Mouse (Mus musculus): Measurements from ENCODE around the gene Limk1.

The Limk1 gene

DNA sequence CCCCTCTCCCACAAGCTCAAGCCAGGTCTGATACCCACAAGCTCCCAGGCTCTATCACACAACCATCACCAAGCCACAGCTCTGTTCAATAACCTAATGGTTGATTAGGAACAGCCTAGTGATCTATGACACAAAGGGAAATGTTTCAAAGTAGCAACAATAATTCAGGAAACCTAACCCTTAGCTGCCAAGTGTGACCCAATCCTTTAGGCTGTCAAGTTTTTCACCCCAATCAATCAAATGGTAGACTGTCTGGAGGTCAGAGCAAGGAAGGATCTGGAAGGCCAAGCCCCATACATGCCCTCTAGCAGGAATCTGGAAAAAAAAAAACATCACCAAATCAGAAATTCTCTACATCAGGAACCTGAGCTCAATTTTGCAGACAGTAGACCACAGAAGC lies 57.6 kb downstream of the Limk1 start:
- no peak for DNase-seq (ENCODE audit: low spot score)

DNA sequence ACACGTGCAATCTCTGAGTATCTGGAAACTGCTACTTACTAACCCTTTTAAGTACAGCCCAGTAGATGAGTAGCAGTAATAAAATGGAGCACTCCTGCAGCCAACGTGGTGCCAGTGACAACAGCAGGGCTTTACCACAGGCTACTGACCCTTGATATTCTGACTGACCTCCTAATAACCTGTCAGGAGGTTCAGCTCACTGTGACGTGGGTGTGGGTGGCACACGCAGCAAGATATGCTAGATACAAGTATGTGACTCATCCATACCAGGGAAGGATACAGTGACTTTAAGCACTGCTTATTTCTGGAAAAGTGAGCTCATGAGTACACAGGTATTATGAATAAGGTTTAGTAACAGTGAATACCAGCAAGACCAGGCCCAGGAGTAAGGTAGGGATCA lies 58.9 kb downstream of the Limk1 start:
- DNase-seq (ENCODE audit: low spot score): no peak

DNA sequence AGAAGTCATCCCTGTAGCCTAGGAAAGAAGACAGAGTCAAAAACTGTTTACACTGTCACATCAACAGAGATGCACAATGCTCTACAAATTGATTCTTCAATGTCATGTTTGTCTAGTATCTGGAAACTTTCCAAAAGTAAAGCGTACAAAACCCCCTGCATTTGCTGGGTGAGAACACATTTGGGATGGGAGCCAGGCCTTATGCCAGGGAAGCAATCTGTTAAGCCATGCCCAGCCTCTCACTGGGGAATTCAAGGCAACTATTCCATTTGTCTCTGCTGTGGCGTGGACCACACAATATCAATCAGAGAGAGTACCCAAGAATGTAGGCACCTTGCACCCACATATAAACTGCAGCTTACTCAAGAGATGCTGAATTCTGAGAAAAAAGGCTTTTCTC lies 66.3 kb downstream of the Limk1 start:
- no peak for DNase-seq (ENCODE audit: low spot score)

DNA sequence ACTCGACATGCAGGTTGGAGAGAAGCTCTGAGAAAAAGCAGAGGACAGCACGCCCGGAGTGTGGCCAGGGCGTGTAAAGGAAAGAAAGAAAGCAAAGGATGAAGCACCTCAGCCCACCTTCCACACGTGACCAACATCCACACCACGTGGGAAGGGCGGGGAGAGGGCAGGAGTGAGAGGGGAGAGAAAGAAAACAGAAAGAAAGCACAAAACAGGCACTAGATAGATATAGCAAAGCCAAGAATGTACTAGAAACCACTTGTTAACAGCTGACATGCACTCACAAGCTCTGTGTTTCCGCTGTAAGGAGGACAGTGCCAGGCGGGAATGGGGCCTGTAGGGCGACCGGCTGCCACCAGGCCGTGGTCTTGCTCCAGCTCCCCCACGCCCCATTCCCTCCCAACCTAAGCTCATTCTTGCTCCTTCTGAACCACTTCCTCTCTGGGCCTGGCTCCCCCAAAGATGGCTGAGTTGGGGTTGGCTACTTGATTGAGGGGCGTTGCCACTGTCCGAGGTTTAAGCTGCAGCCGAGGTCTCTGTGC lies 67.2 kb downstream of the Limk1 start:
- no peak for DNase-seq (ENCODE audit: low spot score)

DNA sequence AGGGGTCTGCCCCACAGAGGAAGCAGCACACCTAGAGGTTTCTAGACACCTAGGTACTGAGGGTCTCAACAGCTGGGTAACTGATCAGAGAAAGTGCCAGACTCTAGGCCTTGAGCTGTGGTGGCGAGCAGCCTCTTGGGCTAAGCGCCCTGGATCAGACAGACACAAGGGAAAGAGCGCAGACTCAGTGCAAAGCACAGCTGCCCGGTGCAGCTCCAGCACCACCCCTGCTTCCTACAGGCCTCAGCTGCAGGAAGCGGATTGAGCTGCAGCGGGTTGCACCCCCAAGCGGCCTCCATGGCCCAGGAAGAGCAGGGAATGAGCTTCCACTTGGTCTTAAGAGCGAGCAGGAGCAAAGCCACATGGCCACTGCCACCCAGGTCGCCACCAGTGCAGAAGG lies 67.9 kb downstream of the Limk1 start:
- no peak for DNase-seq (ENCODE audit: low spot score)

DNA sequence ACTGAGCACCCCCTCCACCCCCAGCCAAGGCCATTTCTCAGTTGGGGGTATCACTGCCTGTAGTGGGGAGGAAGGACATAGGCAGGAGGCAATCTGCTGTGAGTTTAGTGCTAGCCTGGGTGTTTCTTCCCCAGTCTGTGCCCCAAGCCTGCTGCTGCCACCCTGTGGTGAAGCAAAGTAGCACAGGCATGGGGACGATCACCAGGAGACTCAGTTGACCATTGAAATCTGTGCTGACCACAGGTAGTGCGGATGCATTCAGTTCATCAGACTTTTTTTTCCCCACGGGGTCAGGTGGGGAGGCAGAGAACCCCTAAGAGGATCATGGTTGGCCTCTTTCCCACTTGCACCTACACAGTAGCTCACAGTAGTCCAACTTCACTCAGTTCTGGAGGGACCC lies 71.3 kb downstream of the Limk1 start:
- no peak for DNase-seq (ENCODE audit: low spot score)

DNA sequence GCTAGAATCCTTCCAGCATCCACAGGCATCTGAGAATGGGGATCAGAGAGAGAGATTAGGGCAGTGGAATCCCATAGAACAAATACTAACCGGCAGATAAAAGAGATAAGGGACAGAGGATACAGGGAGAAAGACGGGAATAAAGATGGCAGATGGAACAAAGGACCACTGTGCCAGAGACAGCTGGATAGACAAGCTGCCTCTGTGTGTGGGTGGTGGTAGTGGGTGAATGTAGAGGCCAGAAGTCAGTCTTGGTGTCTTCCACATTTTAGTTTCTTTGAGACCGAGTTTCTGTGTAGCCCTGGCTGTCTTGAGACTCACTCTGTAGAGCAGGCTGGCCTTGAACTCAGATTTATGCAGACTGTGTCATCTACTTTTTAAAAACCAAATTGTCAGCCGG lies 72.6 kb downstream of the Limk1 start:
- DNase-seq (ENCODE audit: low spot score): no peak

DNA sequence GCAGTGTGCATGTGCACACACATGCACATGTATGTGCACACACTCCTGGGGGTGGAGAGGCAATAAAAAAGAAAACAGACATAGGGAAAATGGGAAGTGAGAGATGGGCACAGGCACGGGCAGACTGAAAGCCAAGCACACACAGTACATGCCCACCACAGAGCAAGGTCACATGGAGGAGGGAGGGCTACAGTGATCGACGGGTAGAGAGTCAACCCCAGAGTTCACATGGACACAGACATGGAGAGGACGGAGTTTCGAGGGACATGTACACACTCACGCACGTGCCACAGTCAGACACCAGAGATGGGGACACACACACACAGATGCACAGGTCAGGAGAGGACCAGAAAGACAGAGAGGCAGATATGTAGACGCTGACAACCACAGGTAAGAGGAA lies 73.0 kb downstream of the Limk1 start:
- no peak for DNase-seq (ENCODE audit: low spot score)

DNA sequence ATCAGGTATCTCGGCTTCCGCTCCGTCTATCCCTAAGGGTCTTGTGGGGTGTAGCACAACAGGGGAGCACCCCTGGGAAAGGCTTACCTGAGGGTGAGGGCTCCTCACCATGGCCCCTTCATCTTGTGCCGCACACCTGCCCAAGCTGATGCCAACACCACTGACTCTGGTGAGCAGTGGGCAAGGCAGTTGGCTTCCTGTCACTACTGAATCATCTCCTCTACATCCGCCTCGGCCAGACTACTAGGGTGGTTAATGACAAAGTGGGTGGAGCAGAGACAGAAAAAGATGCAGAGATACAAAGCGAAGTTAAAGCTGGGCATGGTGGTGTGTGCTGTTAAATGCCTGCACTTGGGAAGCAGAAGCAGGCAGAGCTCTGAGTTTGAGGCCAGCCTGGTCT lies 73.6 kb downstream of the Limk1 start, which contains the start of gene Lat2:
Gene Lat2, minus strand, starts transcription at position 224 of the 400 bp plus-strand sequence.
- DNase-seq (ENCODE audit: low spot score): no peak

DNA sequence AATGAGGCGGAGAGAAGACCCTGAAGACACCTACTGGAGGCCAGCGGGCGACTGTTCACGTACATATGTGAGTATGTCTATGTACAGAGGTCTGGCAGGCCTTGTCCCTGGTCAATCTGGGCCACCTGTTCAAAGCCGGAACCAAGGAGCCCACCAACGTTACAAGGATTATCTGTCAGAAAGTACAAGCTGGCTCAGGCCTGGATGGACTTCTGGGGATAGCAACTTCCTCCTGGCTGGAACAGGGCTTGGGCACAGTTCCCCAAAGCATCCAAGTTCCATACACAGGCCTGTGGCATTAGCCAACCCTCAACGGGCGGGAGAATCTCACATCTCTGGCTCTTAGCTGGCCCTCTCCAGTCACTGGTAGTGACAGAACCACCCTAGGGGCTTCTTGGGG lies 74.1 kb downstream of the Limk1 start:
- no peak for DNase-seq (ENCODE audit: low spot score)

DNA sequence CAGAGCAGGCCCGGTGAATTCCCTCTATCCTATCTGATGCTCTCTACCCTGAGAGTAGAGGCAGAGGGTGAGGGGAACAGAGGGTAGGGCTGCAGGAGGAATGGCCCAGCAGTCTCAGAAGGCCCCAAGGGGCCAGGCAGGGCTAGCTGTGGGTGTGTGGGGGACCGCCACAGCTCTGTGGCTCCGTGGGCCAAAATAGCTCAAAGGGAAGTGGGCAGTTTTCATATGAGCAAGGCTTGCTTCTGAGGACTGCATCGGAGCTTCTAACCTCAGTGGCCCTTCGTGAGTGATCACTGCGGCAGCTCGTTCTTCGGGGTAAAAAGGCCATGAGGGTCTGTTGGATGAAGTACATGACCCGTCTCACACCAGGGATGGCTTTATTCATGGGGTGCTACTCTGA lies 74.7 kb downstream of the Limk1 start:
- DNase-seq (ENCODE audit: low spot score): no peak

DNA sequence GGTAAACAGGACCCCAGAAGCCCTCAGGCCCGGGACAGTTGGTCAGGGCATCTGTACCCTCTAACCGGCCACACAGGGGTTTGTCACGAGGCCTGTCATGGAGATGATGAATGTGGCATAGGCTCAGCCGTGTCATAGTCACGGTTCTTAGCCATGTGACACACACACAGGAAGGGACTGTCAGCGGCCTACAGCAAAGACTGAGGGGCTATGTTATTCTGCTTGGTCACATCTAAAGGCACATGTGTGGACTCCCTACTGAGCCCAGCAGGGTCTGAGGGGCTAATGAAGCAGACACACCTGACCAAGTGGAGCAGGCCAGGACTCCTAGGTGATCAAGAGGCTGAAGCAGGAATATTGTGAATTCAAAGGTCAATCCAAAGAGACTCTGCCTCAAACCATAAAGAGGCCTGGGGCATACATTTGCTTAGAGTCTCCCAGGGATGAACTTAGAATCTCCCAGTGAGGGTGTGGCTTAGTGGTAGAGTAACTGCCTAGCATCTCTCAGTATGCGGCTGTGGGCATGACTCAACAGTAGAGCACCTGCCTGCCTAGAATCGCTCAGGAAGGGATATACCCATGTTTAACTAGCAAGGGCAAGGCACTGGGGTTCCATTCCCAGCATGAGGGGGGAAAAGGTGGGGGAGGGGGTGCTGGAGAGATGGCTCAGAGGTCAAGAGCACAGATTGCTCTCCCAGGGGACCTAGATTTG lies 76.4 kb downstream of the Limk1 start:
- DNase-seq (ENCODE audit: low spot score): no peak

DNA sequence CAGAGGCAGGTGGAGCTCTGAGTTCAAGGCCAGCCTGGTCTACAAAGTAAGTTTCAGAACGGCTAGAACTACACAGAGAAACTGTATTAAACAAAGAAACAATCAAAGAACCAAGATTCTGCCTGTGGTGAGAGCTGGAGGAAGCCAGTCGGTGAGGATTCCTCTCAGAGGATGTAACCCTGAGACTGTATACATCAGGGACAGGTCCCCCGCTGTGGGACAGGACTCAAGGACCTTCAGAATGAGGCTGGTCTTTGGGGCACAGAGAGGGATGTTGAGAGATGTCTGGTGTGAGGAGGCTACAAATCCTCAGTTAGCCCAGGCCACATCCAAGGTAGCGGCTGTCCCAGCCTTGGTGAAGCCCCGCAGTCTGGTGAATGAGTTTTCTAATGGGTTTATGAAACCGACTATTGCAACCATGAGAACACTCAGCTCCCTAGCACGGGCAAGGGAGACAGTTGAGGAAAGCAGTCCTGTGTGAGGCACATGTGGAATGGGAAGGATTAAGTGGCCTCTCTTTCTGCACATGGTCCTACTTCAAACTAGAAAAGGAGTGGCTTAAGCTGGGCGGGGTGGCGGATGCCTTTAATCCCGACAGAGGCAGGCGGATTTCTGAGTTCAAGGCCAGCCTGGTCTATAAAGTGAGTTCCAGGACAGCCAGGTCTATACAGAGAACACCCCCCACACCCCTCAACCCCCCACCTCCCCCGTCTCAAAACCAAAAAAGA lies 78.3 kb downstream of the Limk1 start:
- DNase-seq (ENCODE audit: low spot score): no peak

DNA sequence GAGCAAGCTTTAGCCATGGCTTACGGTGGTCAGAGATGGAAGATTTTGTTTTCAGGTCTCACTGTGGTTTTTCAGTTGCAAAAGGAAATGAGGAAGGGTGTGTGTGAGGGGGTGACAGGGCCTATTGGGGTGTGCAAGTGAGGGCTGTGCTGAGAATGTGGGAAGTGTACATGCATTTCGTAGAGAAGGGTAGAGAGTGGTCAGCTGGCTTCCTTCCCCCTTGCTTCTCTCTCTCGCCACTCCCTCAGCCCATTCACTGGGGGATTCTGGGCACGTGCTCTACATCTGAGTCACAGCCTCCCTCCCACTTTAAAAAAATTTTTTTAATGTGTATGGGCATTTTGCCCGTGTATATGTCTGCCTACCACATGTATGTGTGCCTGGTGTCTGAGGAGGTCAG lies 81.3 kb downstream of the Limk1 start:
- no peak for DNase-seq (ENCODE audit: low spot score)

DNA sequence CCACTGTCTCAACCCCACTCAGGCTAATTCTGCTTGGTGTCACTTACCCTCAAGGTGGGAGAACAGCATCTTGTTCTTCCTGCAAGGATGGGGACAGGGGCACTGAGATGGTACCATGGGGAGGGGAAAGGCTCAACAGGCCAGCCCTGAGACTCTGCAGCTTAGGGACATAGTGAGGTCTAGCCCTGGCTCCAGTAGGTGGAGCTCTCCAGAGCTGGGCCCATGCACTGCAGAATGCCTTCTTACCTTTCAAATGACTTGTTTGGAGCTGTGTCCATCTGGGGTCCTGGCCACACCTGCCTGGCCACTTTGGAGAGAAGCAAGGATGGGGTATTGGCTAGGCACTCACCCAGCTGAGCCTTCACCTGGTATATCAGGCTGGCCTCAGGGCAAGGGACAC lies 82.1 kb downstream of the Limk1 start:
- DNase-seq (ENCODE audit: low spot score): no peak

Measured in testis, postnatal 14 days (tissue).